Mouse (Mus musculus) gastrocnemius, postnatal 14 days (tissue): ENCODE measurements around the gene Gcnt1. TPM values are rescaled to one million over a fixed set of nuclear protein-coding genes. Genes with fewer than 3 reads are reported as not detected.

Experiments used
- DNase-seq: peaks from one replicate; pipeline ENCODE4 v3.0.0; 2021; ENCODE audit warnings: mixed read lengths
- intact Hi-C: fragments of 180-260 bp; cut with DNase I; formaldehyde crosslinking; loops from one replicate; pipeline ENCODE4 v1.15.1; 2025; ENCODE audit warnings: low total_unique reads
- total RNA-seq, 2 experiments: library from RNA; stranded (reverse); gene quantifications; 2 replicates each; pipeline ENCODE4 v1.2.3; 2021

Gene Gcnt1
- total RNA-seq, 2 experiments from 2014 or later: 1.3 to 1.5 TPM

- intact Hi-C loops: no loop called here
- no peak for DNase-seq
Observed at GRCm38 (mm10) chr19:17283317-17283716, 89.3 kb downstream of the Gcnt1 start.

- DNase-seq: no peak
- intact Hi-C loops: no loop called here
Observed at GRCm38 (mm10) chr19:17278381-17279051, 94.1 kb downstream of the Gcnt1 start.

Other genes starting within 250 kb of the Gcnt1 start
- 10 to 100 TPM; 40.0 to 44.8 TPM for gene Rfk, start 21.2 kb upstream of the Gcnt1 start, total RNA-seq